Mouse (Mus musculus) kidney, adult 2 months (tissue): Measurements from ENCODE around the gene A130010J15Rik.

Experiments
- CTCF ChIP-seq: fragments of 200-500 bp; conservative IDR thresholded peaks from 2 replicates; pipeline ENCODE4 v1.5.1; 2011; ENCODE audit warnings: low read depth, mild to moderate bottlenecking, control low read depth, low read length, moderate library complexity, mixed read lengths; ENCODE audit not compliant: insufficient read depth, insufficient read length
- POLR2A ChIP-seq: fragments of 200-500 bp; IDR thresholded peaks from one replicate; pipeline ENCODE4 v1.6.1; 2011; ENCODE audit warnings: low read depth, low read length, control low read depth

DNA sequence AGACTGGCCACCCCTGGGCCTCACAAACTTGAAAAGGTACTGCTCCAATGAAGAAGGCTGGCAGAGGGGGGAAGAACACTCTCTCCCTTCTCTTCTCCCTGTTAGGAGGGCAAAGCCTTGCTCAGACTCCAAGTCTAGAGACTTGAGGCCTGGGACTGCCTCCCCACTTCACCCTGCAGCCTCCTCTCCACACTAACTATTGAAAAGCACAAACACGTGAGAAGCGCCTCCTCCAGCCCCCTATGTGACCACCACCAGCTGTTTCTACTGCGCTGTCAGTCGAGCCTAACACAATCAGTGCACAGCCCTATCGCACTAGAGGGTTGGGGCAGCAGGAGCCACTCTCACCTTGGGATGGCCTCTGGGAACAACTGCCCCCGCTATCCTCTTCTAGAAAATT, 44.6 kb upstream of the A130010J15Rik start:
- no peak for TF ChIP-seq POLR2A
- TF ChIP-seq CTCF = no peak
